Mouse (Mus musculus): ENCODE measurements around the gene Pax7.

- TF ChIP-seq CTCF (IDR thresholded peaks at IDR 0.05; ENCODE audit: control insufficient read depth, insufficient read depth, low read length) (no peak), POLR2A (IDR thresholded peaks at IDR 0.05; ENCODE audit: borderline replicate concordance, control insufficient read depth, low read depth, low read length) (no peak)
These were observed 122.6 kb downstream of the Pax7 start for GRCm38 (mm10) chr4:139710467-139711334.

Data from bone marrow, adult 2 months (tissue).